In the genomic region with DNA sequence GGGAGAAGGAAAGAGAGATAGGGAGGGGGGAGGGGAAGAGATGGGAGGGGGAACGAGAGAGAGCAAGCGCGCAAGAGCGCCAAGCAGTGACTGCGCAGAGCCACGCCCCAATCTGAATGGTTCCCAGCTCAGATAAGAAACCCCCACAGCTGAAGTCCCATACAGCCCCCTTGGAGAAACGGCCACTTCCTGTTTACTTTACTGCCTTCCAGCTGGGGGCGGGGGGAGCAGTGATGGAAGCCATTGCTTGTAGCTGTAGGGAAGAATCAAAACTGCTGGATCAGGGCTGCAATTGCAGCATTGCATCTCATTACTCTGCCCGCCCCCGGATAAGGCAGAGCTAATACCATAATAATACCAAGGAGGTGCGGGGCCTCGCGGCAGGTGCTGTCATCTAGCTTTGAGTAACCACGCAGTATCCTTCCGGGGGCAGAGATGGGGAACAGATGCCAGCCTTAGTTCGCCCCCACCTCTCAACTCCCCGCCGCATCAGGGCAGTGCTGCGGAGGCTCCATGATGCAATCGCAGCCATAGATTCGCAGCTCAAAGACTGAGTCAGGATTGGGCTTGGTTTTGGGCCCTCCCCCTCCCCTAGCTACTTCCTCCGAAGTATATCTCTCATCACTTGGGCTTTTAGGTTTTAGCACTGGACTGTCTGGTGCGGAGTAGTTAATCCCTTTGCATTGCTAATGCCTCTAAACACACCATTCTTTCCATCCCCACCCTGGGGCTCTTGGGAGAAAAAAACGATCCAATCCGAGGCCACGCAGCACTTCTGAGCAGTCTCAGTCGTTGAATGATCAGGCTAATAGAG, we compare ENCODE assay signal across 8 mouse cellular contexts.
DNase-seq lines count a peak whose midpoint lies in the region; ATAC-seq and TF ChIP-seq lines count a peak whose summit lies in the region.

No protein-coding gene starts in this region.

- peak; percentile 31 for DNase-seq in c-Kit-positive CD71-positive TER-119-negative erythroid progenitor cells, embryonic 14.5 days (ENCODE audit: low read depth)
- peak; percentile 61 for DNase-seq in heart, postnatal 25 days (ENCODE audit: low spot score)
- DNase-seq in layer of hippocampus, adult 2 months (ENCODE audit: low spot score in 2 of 2) = peak; percentile 42 to 69
- peak; percentile 57 for DNase-seq in lung, adult 2 months
- DNase-seq in testis, postnatal 14 days (ENCODE audit: low spot score) = peak; percentile 64

- TF ChIP-seq CTCF in E14TG2a.4 (conservative IDR thresholded peaks at IDR 0.05; ENCODE audit: low read length) = no peak
- peak; percentile 16; the same call in 1 of the 2 replicates for TF ChIP-seq CTCF in layer of hippocampus, adult 2 months (conservative IDR thresholded peaks at IDR 0.05)
- no peak for TF ChIP-seq CTCF in lung, adult 2 months (IDR thresholded peaks at IDR 0.05; ENCODE audit: insufficient read depth, low read length)

- WGBS in forebrain, embryonic 15.5 days = 13% methylated on average over 27 of the region's 27 CpGs
- WGBS in lung, adult 2 months = 12% methylated on average over 27 of the region's 27 CpGs
- 5% methylated on average over 27 of the region's 27 CpGs for WGBS in neural tube, embryonic 15.5 days

- intact Hi-C loops in heart, postnatal 25 days (cut with DNase I) = loop anchor here (5.0 to 10.0 kb wide), 5 partner anchors 65 to 308 kb away; partner anchors contain the start of gene Ddx3x

- no peaks in the 10 kb centered on the region for H3K9me3 ChIP-seq in E14TG2a.4 (ENCODE audit: low read length)
- H3K9me3 ChIP-seq in forebrain, embryonic 15.5 days = no peaks in the 10 kb centered on the region
- no peaks in the 10 kb centered on the region for H3K9me3 ChIP-seq in neural tube, embryonic 15.5 days (replicated peaks)

- peak overlapping the region; percentile 58 for H3K4me2 ChIP-seq in forebrain, embryonic 15.5 days (replicated peaks)
- peak overlapping the region; percentile 62 for H3K4me2 ChIP-seq in neural tube, embryonic 15.5 days

- peak overlapping the region; percentile 73 for H3K4me3 ChIP-seq in E14TG2a.4 (replicated peaks; ENCODE audit: low read length)
- peak overlapping the region; percentile 45 for H3K4me3 ChIP-seq in forebrain, embryonic 15.5 days
- H3K4me3 ChIP-seq in layer of hippocampus, adult 2 months = peak overlapping the region; percentile 58
- H3K4me3 ChIP-seq in lung, adult 2 months (replicated peaks; ENCODE audit: extremely low read depth, low read depth, low read length) = peak overlapping the region; percentile 65
- peak overlapping the region; percentile 38 for H3K4me3 ChIP-seq in neural tube, embryonic 15.5 days (replicated peaks)

- peaks cover 29% of the 10 kb centered on the region for H3K4me1 ChIP-seq in E14TG2a.4 (replicated peaks; ENCODE audit: low read depth, low read length)
- peaks cover 21% of the 10 kb centered on the region for H3K4me1 ChIP-seq in forebrain, embryonic 15.5 days
- H3K4me1 ChIP-seq in lung, adult 2 months (ENCODE audit: control insufficient read depth, insufficient read depth, low read length) = peaks cover 11% of the 10 kb centered on the region
- peaks cover 20% of the 10 kb centered on the region for H3K4me1 ChIP-seq in neural tube, embryonic 15.5 days

- peak overlapping the region; percentile 97 for H3K27ac ChIP-seq in forebrain, embryonic 15.5 days (replicated peaks)
- H3K27ac ChIP-seq in layer of hippocampus, adult 2 months = peak overlapping the region; percentile 94
- H3K27ac ChIP-seq in neural tube, embryonic 15.5 days (replicated peaks) = peak overlapping the region; percentile 95

- ATAC-seq in forebrain, embryonic 15.5 days (replicated peaks) = peak; percentile 94
- ATAC-seq in neural tube, embryonic 15.5 days (ENCODE audit: low FRiP score) = peak; percentile 93

- peak overlapping the region; percentile 55 for H3K9ac ChIP-seq in forebrain, embryonic 15.5 days (replicated peaks)
- H3K9ac ChIP-seq in neural tube, embryonic 15.5 days (replicated peaks) = peak overlapping the region; percentile 46

- H3K36me3 ChIP-seq in E14TG2a.4 (ENCODE audit: insufficient read depth, low read length) = no peaks in the 10 kb centered on the region
- no peaks in the 10 kb centered on the region for H3K36me3 ChIP-seq in forebrain, embryonic 15.5 days
- H3K36me3 ChIP-seq in neural tube, embryonic 15.5 days = no peaks in the 10 kb centered on the region

- no peaks in the 10 kb centered on the region for H3K27me3 ChIP-seq in E14TG2a.4 (ENCODE audit: insufficient read depth, low read length)
- H3K27me3 ChIP-seq in forebrain, embryonic 15.5 days = no peaks in the 10 kb centered on the region
- 0 out of 2 replicates have a peak, but pooled peaks cover 5% of the 10 kb centered on the region for H3K27me3 ChIP-seq in neural tube, embryonic 15.5 days (replicated peaks)

- no peak for TF ChIP-seq POLR2A in lung, adult 2 months (IDR thresholded peaks at IDR 0.05; ENCODE audit: borderline replicate concordance, extremely low read depth, low read depth, low read length)

Comparison
In these comparisons a context has a peak if more than half of its experiments do, and no peak if none do; other contexts are left out.
1. Peak in every context shown above with its lines: DNase-seq, ATAC-seq, H3K4me3 ChIP-seq and H3K27ac ChIP-seq.